Mouse (Mus musculus): ENCODE measurements around the gene Akap13.

The Akap13 gene

GRCm38 (mm10) chr7:75463579-75464162 lies 8.3 kb downstream of the Akap13 start:
- no peak for DNase-seq

GRCm38 (mm10) chr7:75467791-75468190 lies 12.5 kb downstream of the Akap13 start:
- no peak for DNase-seq

- no peak for DNase-seq
Observed at GRCm38 (mm10) chr7:75470318-75470925, 15.1 kb downstream of the Akap13 start.

- no peak for DNase-seq
Observed at GRCm38 (mm10) chr7:75472316-75473195, 17.2 kb downstream of the Akap13 start.

- DNase-seq: no peak
Observed at GRCm38 (mm10) chr7:75473294-75473693, 18.0 kb downstream of the Akap13 start.

GRCm38 (mm10) chr7:75474064-75474463 lies 18.7 kb downstream of the Akap13 start:
- no peak for DNase-seq

- no peak for DNase-seq
Observed at GRCm38 (mm10) chr7:75474564-75475150, 19.3 kb downstream of the Akap13 start.

GRCm38 (mm10) chr7:75478060-75478459 lies 22.7 kb downstream of the Akap13 start:
- no peak for DNase-seq

- no peak for DNase-seq
Observed at GRCm38 (mm10) chr7:75480721-75481426, 25.5 kb downstream of the Akap13 start.

- DNase-seq: no peak
Observed at GRCm38 (mm10) chr7:75486031-75486430, 30.7 kb downstream of the Akap13 start.

- DNase-seq: peak; percentile 15 to 40
Observed at GRCm38 (mm10) chr7:75495941-75496441, 40.7 kb downstream of the Akap13 start.

GRCm38 (mm10) chr7:75498627-75499026 lies 43.3 kb downstream of the Akap13 start:
- DNase-seq: no peak

GRCm38 (mm10) chr7:75499271-75499670 lies 43.9 kb downstream of the Akap13 start:
- DNase-seq: no peak

- no peak for DNase-seq
Observed at GRCm38 (mm10) chr7:75500164-75500563, 44.8 kb downstream of the Akap13 start.

- no peak for DNase-seq
Observed at GRCm38 (mm10) chr7:75500793-75501192, 45.5 kb downstream of the Akap13 start.

GRCm38 (mm10) chr7:75504524-75504923 lies 49.2 kb downstream of the Akap13 start:
- DNase-seq: no peak

GRCm38 (mm10) chr7:75506628-75507027 lies 51.3 kb downstream of the Akap13 start:
- no peak for DNase-seq

- no peak for DNase-seq
Observed at GRCm38 (mm10) chr7:75509085-75509873, 53.9 kb downstream of the Akap13 start.

- DNase-seq: no peak
Observed at GRCm38 (mm10) chr7:75515472-75515871, 60.1 kb downstream of the Akap13 start.

GRCm38 (mm10) chr7:75516716-75517619 lies 61.6 kb downstream of the Akap13 start:
- no peak for DNase-seq

GRCm38 (mm10) chr7:75520531-75520930 lies 65.2 kb downstream of the Akap13 start:
- no peak for DNase-seq

Measured in cerebellum, postnatal 25 days (tissue).